17 mouse cellular contexts compared by ENCODE assay signal in the genomic region with DNA sequence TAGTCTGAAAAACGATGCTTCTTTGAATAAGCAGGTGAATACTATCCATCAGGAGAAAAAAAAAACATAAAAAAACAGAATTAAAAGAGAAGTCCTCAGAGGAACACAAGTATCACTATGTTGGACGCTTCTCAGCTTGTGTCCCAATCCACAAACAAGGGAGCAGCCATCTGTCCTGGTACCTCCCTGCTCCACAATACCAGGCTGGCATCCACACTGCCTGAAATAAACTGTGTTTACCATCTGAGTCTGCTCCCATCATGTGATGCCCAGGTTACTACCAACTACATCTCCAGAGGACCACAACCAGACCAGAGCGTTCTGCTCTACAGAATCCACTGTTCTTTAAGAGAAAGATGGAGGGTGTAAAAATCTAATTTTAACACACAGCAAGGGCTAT.
DNase-seq lines count a peak whose midpoint lies in the region; TF ChIP-seq lines count a peak whose summit lies in the region.
"Had no signal": no experiment of that assay in that cellular context is flagged by ENCODE, and none has a peak within 500 bp of the region (broad histone marks: within the 10 kb centered on the region; RNA-seq: fewer than 3 reads in every experiment).

No protein-coding gene starts in this region.

- peak; percentile 66 for DNase-seq in layer of hippocampus, adult 11-12 months (ENCODE audit: low spot score)
- no peak for DNase-seq in layer of hippocampus, postnatal 10 days (ENCODE audit: low spot score in 2 of 2)
- DNase-seq in cerebellum, adult 18-20 months, result peak; percentile 31 to 41
- DNase-seq in cerebellum, postnatal 10 days, result peak; percentile 39 to 48
- peak; percentile 80 for DNase-seq in layer of hippocampus, adult 9-11 months
- DNase-seq in gastrocnemius, adult 18-20 months (ENCODE audit: low spot score), result no peak
- DNase-seq in left cerebral cortex, adult 2 months (ENCODE audit: extremely low spot score in 1 of 2, low spot score in 2 of 2), result no peak
- DNase-seq in kidney, postnatal 36 days, result no peak
- DNase-seq: forebrain, postnatal 0 days; heart, postnatal 10 days; kidney, adult 18-20 months; kidney, postnatal 10 days; left cerebral cortex, postnatal 4 days; liver; thymus, postnatal 25 days had no signal

- H3K4me3 ChIP-seq in left cerebral cortex, adult 2 months, result no peak overlapping the region
- H3K4me3 ChIP-seq: midbrain, embryonic 13.5 days; myocyte had no signal

- intact Hi-C loops in left cerebral cortex, adult 2 months (cut with DNase I), result no loop called here

- H3K27ac ChIP-seq in left cerebral cortex, adult 2 months, result no peak overlapping the region

- no peak for TF ChIP-seq CTCF in left cerebral cortex, adult 2 months (IDR thresholded peaks at IDR 0.05)

Comparison
In these comparisons a context has a peak if more than half of its experiments do, and no peak if none do; other contexts are left out.
1. DNase-seq: peak in layer of hippocampus, adult 11-12 months (single experiment), cerebellum, adult 18-20 months (2 of 2), cerebellum, postnatal 10 days (2 of 2) and layer of hippocampus, adult 9-11 months (single experiment); none in layer of hippocampus, postnatal 10 days (0 of 2), gastrocnemius, adult 18-20 months (single experiment), left cerebral cortex, adult 2 months (0 of 2) and kidney, postnatal 36 days (0 of 2).